Mouse (Mus musculus) kidney, embryonic 14.5 days (tissue): ENCODE measurements around the gene Gm3233. TPM values are rescaled to one million over a fixed set of nuclear protein-coding genes. Genes with fewer than 3 reads are reported as not detected.
"Not testable (repeated sequence)": the region's sequence is repeated elsewhere in the genome, so short reads cannot be mapped to it uniquely, and the experiment has no call there.

Experiments
- ATAC-seq: fragments of 200-750 bp; cut with Nextera tagmentation; 2 replicates; pipeline ENCODE4 v1.8.0; 2017; ENCODE audit warnings: moderate number of reproducible peaks, mild to moderate bottlenecking, moderate TSS enrichment, moderate library complexity; ENCODE audit not compliant: low FRiP score, low TSS enrichment
- H3K27ac ChIP-seq: fragments of 300-500 bp; sonication (generic); 2 replicates; pipeline ENCODE4 v1.5.1; 2014; ENCODE audit warnings: low read depth, mild to moderate bottlenecking, low read length, moderate library complexity, mixed read lengths
- H3K27me3 ChIP-seq: fragments of 300-500 bp; sonication (generic); 2 replicates; pipeline ENCODE4 v1.6.1; 2014; ENCODE audit warnings: mild to moderate bottlenecking, low read length; ENCODE audit not compliant: control insufficient read depth, insufficient read depth
- H3K36me3 ChIP-seq: fragments of 300-500 bp; sonication (generic); 2 replicates; pipeline ENCODE4 v1.6.1; 2014; ENCODE audit warnings: low read length, mixed read lengths; ENCODE audit not compliant: control insufficient read depth, insufficient read depth
- H3K4me1 ChIP-seq: fragments of 300-500 bp; sonication (generic); 2 replicates; pipeline ENCODE4 v1.6.1; 2014; ENCODE audit warnings: low read length, mixed read lengths; ENCODE audit not compliant: control insufficient read depth, insufficient read depth
- H3K4me2 ChIP-seq: fragments of 300-500 bp; sonication (generic); replicated peaks from 2 replicates; pipeline ENCODE4 v1.6.1; 2014; ENCODE audit warnings: low read depth, mild to moderate bottlenecking, low read length
- H3K4me3 ChIP-seq: fragments of 300-500 bp; sonication (generic); 2 replicates; pipeline ENCODE4 v1.5.1; 2014; ENCODE audit warnings: mild to moderate bottlenecking, low read length
- H3K9ac ChIP-seq: fragments of 300-500 bp; sonication (generic); 2 replicates; pipeline ENCODE4 v1.6.1; 2014; ENCODE audit warnings: low read depth, mild to moderate bottlenecking, low read length, moderate library complexity
- H3K9me3 ChIP-seq: fragments of 300-500 bp; sonication (generic); 2 replicates; pipeline ENCODE4 v1.6.1; 2016; ENCODE audit warnings: low read length; ENCODE audit not compliant: control insufficient read depth
- WGBS: fragments of 180-500 bp; shearing (Covaris S2); extraction: QIAGEN DNeasy Blood & Tissue Kit; methylation state at CpG from one replicate; pipeline ENCODE4 v1.1.7; 2014; 5-methylcytosine and 5-hydroxymethylcytosine counted together
- polyA plus RNA-seq: library from polyadenylated mRNA; unstranded; fragments of >200 nt; fragmentation: Nextera tagmentation; extraction: Ambion mirVana; gene quantifications from 2 replicates; pipeline ENCODE4 v1.2.1, GENCODE M21; 2014

Gm3233 gene
- polyA plus RNA-seq: not detected in 2 replicates

- no CpG with 5 or more reads among the region's 1 CpGs for WGBS
- H3K27ac ChIP-seq, H3K4me3 ChIP-seq, H3K9me3 ChIP-seq, H3K36me3 ChIP-seq, H3K9ac ChIP-seq, H3K4me1 ChIP-seq, H3K4me2 ChIP-seq, H3K27me3 ChIP-seq, ATAC-seq: not testable (repeated sequence)
Observed at GRCm38 (mm10) chr10:77759582-77759981, at the start of gene Gm3233. Gene Gm3233 (minus strand): TSS chr10:77759682.

- H3K9ac ChIP-seq: no peak overlapping the region
Observed at GRCm38 (mm10) chr10:77804095-77804494, 44.6 kb upstream of the Gm3233 start.

GRCm38 (mm10) chr10:77798921-77799508, 39.5 kb upstream of the Gm3233 start, which contains the start of gene Gm19668:
Gene Gm19668 (minus strand): TSS chr10:77799133.
- Histone ChIP-seq H3K27ac (no peak within 1 kb of the TSS), H3K9ac (no peak within 1 kb of the TSS), H3K4me2 (no peak within 1 kb of the TSS), H3K27me3 (no peaks in the 10 kb centered on the region), H3K4me1 (no peaks in the 10 kb centered on the region), H3K9me3 (no peaks in the 10 kb centered on the region), H3K4me3 (no peak within 1 kb of the TSS), H3K36me3 (no peaks in the 10 kb centered on the region)
- no peak for ATAC-seq
- WGBS: 54% methylated on average over 8 of the region's 8 CpGs

More at GRCm38 (mm10) chr10:77804095-77804494, 44.6 kb upstream of the Gm3233 start:
- no peaks in the 10 kb centered on the region; the same call in 1 of the 2 replicates for H3K9me3 ChIP-seq
- no peak overlapping the region for H3K4me2 ChIP-seq
- ATAC-seq: no peak
- H3K4me1 ChIP-seq: no peaks in the 10 kb centered on the region
- H3K27me3 ChIP-seq: no peaks in the 10 kb centered on the region
- WGBS: 81% methylated on average over 3 of the region's 3 CpGs
- no peak overlapping the region for H3K4me3 ChIP-seq
- H3K36me3 ChIP-seq: no peaks in the 10 kb centered on the region
- no peak overlapping the region for H3K27ac ChIP-seq

GRCm38 (mm10) chr10:77798164-77798920, 38.9 kb upstream of the Gm3233 start:
- H3K4me1 ChIP-seq, H3K36me3 ChIP-seq, H3K4me2 ChIP-seq, H3K9me3 ChIP-seq, H3K27me3 ChIP-seq, H3K4me3 ChIP-seq, H3K27ac ChIP-seq, H3K9ac ChIP-seq, ATAC-seq: not testable (repeated sequence)
- 53% methylated on average over 3 of the region's 3 CpGs for WGBS

- 16% methylated on average over 3 of the region's 3 CpGs for whole genome bisulfite sequencing
- H3K27me3 ChIP-seq: no peaks in the 10 kb centered on the region
- ATAC-seq: no peak
- no peak overlapping the region for H3K4me3 ChIP-seq
- H3K36me3 ChIP-seq: no peaks in the 10 kb centered on the region
- H3K27ac ChIP-seq: no peak overlapping the region
- H3K9me3 ChIP-seq: no peaks in the 10 kb centered on the region
- H3K9ac ChIP-seq: no peak overlapping the region
- no peak overlapping the region for H3K4me2 ChIP-seq
- no peaks in the 10 kb centered on the region for H3K4me1 ChIP-seq
Observed at GRCm38 (mm10) chr10:77797677-77798076, 38.2 kb upstream of the Gm3233 start.

GRCm38 (mm10) chr10:77794976-77795375, 35.5 kb upstream of the Gm3233 start, which contains the start of gene Gm9639:
Gene Gm9639 (minus strand): TSS chr10:77795076.
- Histone ChIP-seq H3K4me1 (no peaks in the 10 kb centered on the region), H3K4me2 (no peak within 1 kb of the TSS), H3K9ac (no peak within 1 kb of the TSS), H3K27ac (no peak within 1 kb of the TSS), H3K9me3 (no peaks in the 10 kb centered on the region), H3K4me3 (no peak within 1 kb of the TSS), H3K27me3 (no peaks in the 10 kb centered on the region), H3K36me3 (no peaks in the 10 kb centered on the region)
- ATAC-seq: no peak
- 37% methylated on average over 2 of the region's 2 CpGs for WGBS

GRCm38 (mm10) chr10:77788621-77789020, 29.1 kb upstream of the Gm3233 start:
- no peaks in the 10 kb centered on the region for H3K9me3 ChIP-seq

GRCm38 (mm10) chr10:77787876-77788275, 28.4 kb upstream of the Gm3233 start, which contains the start of gene Gm7137:
Gene Gm7137 (minus strand): TSS chr10:77788200.
- not testable (repeated sequence) for ATAC-seq, H3K9ac ChIP-seq, H3K4me3 ChIP-seq, H3K4me2 ChIP-seq, H3K36me3 ChIP-seq, H3K9me3 ChIP-seq, H3K27me3 ChIP-seq, H3K27ac ChIP-seq, H3K4me1 ChIP-seq
- 83% methylated on average over 1 of the region's 1 CpGs for WGBS

More at GRCm38 (mm10) chr10:77788621-77789020, 29.1 kb upstream of the Gm3233 start:
- H3K4me2 ChIP-seq: no peak overlapping the region
- no peaks in the 10 kb centered on the region for H3K36me3 ChIP-seq
- H3K9ac ChIP-seq: no peak overlapping the region
- WGBS: 62% methylated on average over 2 of the region's 2 CpGs
- no peak overlapping the region for H3K27ac ChIP-seq
- H3K27me3 ChIP-seq: no peaks in the 10 kb centered on the region
- H3K4me3 ChIP-seq: no peak overlapping the region
- H3K4me1 ChIP-seq: no peaks in the 10 kb centered on the region
- ATAC-seq: no peak

GRCm38 (mm10) chr10:77783396-77783795, 23.9 kb upstream of the Gm3233 start:
- H3K9ac ChIP-seq, H3K36me3 ChIP-seq, H3K27me3 ChIP-seq, H3K4me2 ChIP-seq, ATAC-seq, H3K27ac ChIP-seq, H3K4me3 ChIP-seq, H3K4me1 ChIP-seq, H3K9me3 ChIP-seq: not testable (repeated sequence)
- 73% methylated on average over 1 of the region's 3 CpGs for WGBS
